Mouse (Mus musculus) CH12.LX (cell line): ENCODE measurements at regions not wholly inside any gene's neighbourhood (a gene's known extent, or its start where the extent isn't known, plus 50 kb on each side); places are given as distances from the start of the nearest gene placed in this dataset.

Experiments used
- CHD2 ChIP-seq: IDR thresholded peaks from 2 replicates; pipeline ENCODE4 v1.6.1; 2011; ENCODE audit warnings: low read length, improper control_type of control experiment
- CTCF ChIP-seq, 2 experiments: IDR thresholded peaks in 1 of 2; conservative IDR thresholded peaks in 1 of 2; 2 replicates each; pipeline ENCODE4 v1.5.1; 2011 to 2012; ENCODE audit warnings: low read depth in 2 of 2, low read length in 2 of 2, improper control_type of control experiment in 1 of 2, inconsistent platforms in 1 of 2, mild to moderate bottlenecking in 1 of 2, moderate library complexity in 1 of 2
- EP300 ChIP-seq: IDR thresholded peaks from 2 replicates; pipeline ENCODE4 v1.6.1; 2011; ENCODE audit warnings: low read length, improper control_type of control experiment
- IRF4 ChIP-seq: IDR thresholded peaks from 2 replicates; pipeline ENCODE4 v1.6.1; 2014; ENCODE audit warnings: low read depth, mild to moderate bottlenecking, inconsistent platforms, low read length, improper control_type of control experiment
- JUN ChIP-seq: IDR thresholded peaks from 2 replicates; pipeline ENCODE4 v1.6.1; 2011; ENCODE audit warnings: low read depth, mild to moderate bottlenecking, low read length, improper control_type of control experiment, moderate library complexity; ENCODE audit not compliant: insufficient read depth
- JUND ChIP-seq: conservative IDR thresholded peaks from 2 replicates; pipeline ENCODE4 v1.6.1; 2011; ENCODE audit warnings: low read depth, low read length, improper control_type of control experiment
- MAZ ChIP-seq: IDR thresholded peaks from 2 replicates; pipeline ENCODE4 v1.6.1; 2012; ENCODE audit warnings: low read depth, mild to moderate bottlenecking, inconsistent platforms, low read length, improper control_type of control experiment, moderate library complexity
- MYC ChIP-seq: IDR thresholded peaks from 2 replicates; pipeline ENCODE4 v1.6.1; 2011; ENCODE audit warnings: low read depth, mild to moderate bottlenecking, improper control_type of control experiment, low read length
- POLR2A ChIP-seq: IDR thresholded peaks from 2 replicates; pipeline ENCODE4 v1.6.1; 2011; ENCODE audit warnings: low read depth, mild to moderate bottlenecking, improper control_type of control experiment, low read length
- RAD21 ChIP-seq: IDR thresholded peaks from 2 replicates; pipeline ENCODE4 v1.6.1; 2011; ENCODE audit warnings: low read depth, mild to moderate bottlenecking, low read length, improper control_type of control experiment, moderate library complexity
- TCF12 ChIP-seq: IDR thresholded peaks from 2 replicates; pipeline ENCODE4 v1.6.1; 2014; ENCODE audit warnings: low read depth, mild to moderate bottlenecking, inconsistent platforms, low read length, improper control_type of control experiment
- ZC3H11A ChIP-seq: IDR thresholded peaks from 2 replicates; pipeline ENCODE4 v1.6.1; 2012; ENCODE audit warnings: low read depth, mild to moderate bottlenecking, inconsistent platforms, low read length, improper control_type of control experiment
- ZMIZ1 ChIP-seq: IDR thresholded peaks from 2 replicates; pipeline ENCODE4 v1.6.1; 2012; ENCODE audit warnings: low read depth, mild to moderate bottlenecking, inconsistent platforms, low read length, improper control_type of control experiment

- TF ChIP-seq MAZ (no peak), TCF12 (no peak), JUN (no peak), JUND (no peak), IRF4 (no peak), POLR2A (no peak), CTCF (conservative IDR thresholded peaks at IDR 0.05 in 1 of 2, IDR thresholded peaks at IDR 0.05 in 1 of 2; ENCODE audit: low read depth in 2 of 2, low read length in 2 of 2) (no peak), ZC3H11A (no peak), EP300 (no peak), ZMIZ1 (no peak), MYC (no peak), CHD2 (no peak), RAD21 (no peak)
Measured at GRCm38 (mm10) chr4:81996445-81996844, 553.8 kb upstream of the Mpdz start.
